11 mouse cellular contexts compared by ENCODE assay signal in the genomic region with DNA sequence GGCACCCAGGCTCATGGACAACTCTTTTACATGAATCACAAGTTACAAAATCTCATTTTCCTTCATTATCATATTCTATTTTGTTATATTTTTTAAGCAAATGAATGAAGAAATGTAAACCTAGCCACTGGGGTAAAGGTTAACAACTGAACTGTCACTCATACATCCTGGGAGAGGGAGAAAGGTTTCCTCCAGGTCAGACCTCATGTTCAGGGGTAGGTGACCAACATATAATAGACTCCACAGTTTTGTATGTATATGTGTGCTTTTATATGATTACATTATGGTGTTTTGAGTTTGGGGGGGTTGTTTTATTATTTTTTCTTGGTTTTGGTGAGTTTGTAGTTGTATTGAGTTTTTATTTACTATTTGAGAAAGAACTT. TPM values are rescaled to one million over a fixed set of nuclear protein-coding genes. Genes with fewer than 3 reads are reported as not detected.
DNase-seq lines count a peak whose midpoint lies in the region; ATAC-seq lines count a peak whose summit lies in the region.
"Had no signal": no experiment of that assay in that cellular context is flagged by ENCODE, and none has a peak within 500 bp of the region (broad histone marks: within the 10 kb centered on the region; RNA-seq: fewer than 3 reads in every experiment).

No protein-coding gene starts in this region.

- H3K36me3 ChIP-seq in kidney, embryonic 15.5 days = no peaks in the 10 kb centered on the region
- no peaks in the 10 kb centered on the region for H3K36me3 ChIP-seq in forebrain, embryonic 10.5 days (replicated peaks)
- no peaks in the 10 kb centered on the region for H3K36me3 ChIP-seq in hindbrain, embryonic 16.5 days (ENCODE audit: control insufficient read depth, insufficient read depth, low read length)
- H3K36me3 ChIP-seq in midbrain, embryonic 15.5 days (replicated peaks) = no peaks in the 10 kb centered on the region

- DNase-seq in kidney, postnatal 36 days = no peak
- no peak for DNase-seq in forebrain, embryonic 10.5 days (ENCODE audit: extremely low spot score, low spot score)
- no peak for DNase-seq in lung, adult 18-20 months
- DNase-seq: cerebellum, adult 9-11 months had no signal

- peak overlapping the region; percentile 48; the same call in 1 of the 2 replicates for H3K4me3 ChIP-seq in kidney, embryonic 15.5 days (replicated peaks)
- H3K4me3 ChIP-seq in forebrain, embryonic 10.5 days = peak overlapping the region; percentile 56
- no peak overlapping the region for H3K4me3 ChIP-seq in hindbrain, embryonic 16.5 days (ENCODE audit: low read length)
- peak overlapping the region; percentile 61 for H3K4me3 ChIP-seq in midbrain, embryonic 15.5 days

- ATAC-seq in kidney, embryonic 15.5 days (replicated peaks; ENCODE audit: low FRiP score) = peak; percentile 40; the same call in 1 of the 2 replicates
- ATAC-seq in hindbrain, embryonic 16.5 days = no peak; the same call in 1 of the 2 replicates
- ATAC-seq in midbrain, embryonic 15.5 days (replicated peaks) = peak; percentile 61
- ATAC-seq in megakaryocyte progenitor cell, adult 5-6 weeks (replicated peaks; ENCODE audit: poor library complexity) = no peak
- no peak for ATAC-seq in inflammation-experienced regulatory T-cells, adult 6 months

- no peak overlapping the region for H3K27ac ChIP-seq in kidney, embryonic 15.5 days
- no peak overlapping the region for H3K27ac ChIP-seq in forebrain, embryonic 10.5 days
- no peak overlapping the region for H3K27ac ChIP-seq in hindbrain, embryonic 16.5 days (ENCODE audit: low read depth, low read length)
- no peak overlapping the region for H3K27ac ChIP-seq in midbrain, embryonic 15.5 days

- H3K27me3 ChIP-seq in kidney, embryonic 15.5 days = no peaks in the 10 kb centered on the region
- peaks cover 13% of the 10 kb centered on the region for H3K27me3 ChIP-seq in forebrain, embryonic 10.5 days (ENCODE audit: poor library complexity, severe bottlenecking)
- no peaks in the 10 kb centered on the region for H3K27me3 ChIP-seq in hindbrain, embryonic 16.5 days (replicated peaks; ENCODE audit: control insufficient read depth, insufficient read depth, low read length)
- no peaks in the 10 kb centered on the region for H3K27me3 ChIP-seq in midbrain, embryonic 15.5 days (replicated peaks)

- no peaks in the 10 kb centered on the region for H3K9me3 ChIP-seq in kidney, embryonic 15.5 days (replicated peaks)
- no peaks in the 10 kb centered on the region for H3K9me3 ChIP-seq in forebrain, embryonic 10.5 days
- no peaks in the 10 kb centered on the region for H3K9me3 ChIP-seq in hindbrain, embryonic 16.5 days (ENCODE audit: control insufficient read depth, low read length)
- no peaks in the 10 kb centered on the region for H3K9me3 ChIP-seq in midbrain, embryonic 15.5 days

- no peak overlapping the region for H3K9ac ChIP-seq in kidney, embryonic 15.5 days
- H3K9ac ChIP-seq in hindbrain, embryonic 16.5 days (ENCODE audit: low read depth, low read length) = no peak overlapping the region
- peak overlapping the region; percentile 69; the same call in 1 of the 2 replicates for H3K9ac ChIP-seq in midbrain, embryonic 15.5 days

- H3K4me2 ChIP-seq in kidney, embryonic 15.5 days = peak overlapping the region; percentile 96; the same call in 1 of the 2 replicates
- H3K4me2 ChIP-seq in hindbrain, embryonic 16.5 days (ENCODE audit: low read length) = peak overlapping the region; percentile 96
- H3K4me2 ChIP-seq in midbrain, embryonic 15.5 days = peak overlapping the region; percentile 98

- H3K4me1 ChIP-seq in kidney, embryonic 15.5 days = peaks cover 10% of the 10 kb centered on the region
- peaks cover 10% of the 10 kb centered on the region for H3K4me1 ChIP-seq in forebrain, embryonic 10.5 days
- no peaks in the 10 kb centered on the region for H3K4me1 ChIP-seq in hindbrain, embryonic 16.5 days (ENCODE audit: control insufficient read depth, insufficient read depth, low read depth, low read length)
- H3K4me1 ChIP-seq in midbrain, embryonic 15.5 days = no peaks in the 10 kb centered on the region

RNA-seq across cellular contexts. Expression of a gene that starts 10.3 kb away (rescaled TPM):
- 5.6 and 6.2 TPM in 2 replicates for polyA plus RNA-seq in kidney, embryonic 15.5 days (2015; fragmentation: Nextera tagmentation; extraction: Ambion mirVana)
- not detected in 2 replicates for polyA plus RNA-seq in forebrain, embryonic 10.5 days (2016; fragmentation: Nextera tagmentation; extraction: Ambion mirVana)
- polyA plus RNA-seq in hindbrain, embryonic 16.5 days (2015; fragmentation: Nextera tagmentation; extraction: Ambion mirVana) = 1.3 and 1.7 TPM in 2 replicates
- polyA plus RNA-seq in midbrain, embryonic 15.5 days (2015; fragmentation: Nextera tagmentation; extraction: Ambion mirVana) = 0.54 and 0.93 TPM in 2 replicates
- not detected in 2 replicates for total RNA-seq in megakaryocyte progenitor cell, adult 5-6 weeks (2015)
- not detected in 2 replicates for total RNA-seq in megakaryocyte progenitor cell, adult 5-6 weeks (2017)
- not detected for polyA plus RNA-seq in inflammation-experienced regulatory T-cells, adult 6 months (2017; shearing (Covaris generic))

RNA-seq across cellular contexts. Expression of a gene that starts 57.1 kb away (rescaled TPM):
- polyA plus RNA-seq in kidney, embryonic 15.5 days (2015; fragmentation: Nextera tagmentation; extraction: Ambion mirVana) = 0.26 TPM in 1 of 2 replicates, not detected in the other
- not detected in 2 replicates for polyA plus RNA-seq in forebrain, embryonic 10.5 days (2016; fragmentation: Nextera tagmentation; extraction: Ambion mirVana)
- polyA plus RNA-seq in hindbrain, embryonic 16.5 days (2015; fragmentation: Nextera tagmentation; extraction: Ambion mirVana) = not detected in 2 replicates
- polyA plus RNA-seq in midbrain, embryonic 15.5 days (2015; fragmentation: Nextera tagmentation; extraction: Ambion mirVana) = not detected in 2 replicates
- not detected in 2 replicates for total RNA-seq in megakaryocyte progenitor cell, adult 5-6 weeks (2015)
- not detected in 2 replicates for total RNA-seq in megakaryocyte progenitor cell, adult 5-6 weeks (2017)
- polyA plus RNA-seq in inflammation-experienced regulatory T-cells, adult 6 months (2017; shearing (Covaris generic)) = not detected
- total RNA-seq: adrenal gland, adult 18-20 months; layer of hippocampus, postnatal 10 days had no signal

Comparison
In these comparisons a context has a peak if more than half of its experiments do, and no peak if none do; other contexts are left out.
1. ATAC-seq: peak in kidney, embryonic 15.5 days (single experiment) and midbrain, embryonic 15.5 days (single experiment); none in hindbrain, embryonic 16.5 days (single experiment), megakaryocyte progenitor cell, adult 5-6 weeks (single experiment) and inflammation-experienced regulatory T-cells, adult 6 months (single experiment).
2. Peak in every context shown above with its lines, with median percentiles within 50 percentile points of each other: H3K4me2 ChIP-seq.